In the genomic region with DNA sequence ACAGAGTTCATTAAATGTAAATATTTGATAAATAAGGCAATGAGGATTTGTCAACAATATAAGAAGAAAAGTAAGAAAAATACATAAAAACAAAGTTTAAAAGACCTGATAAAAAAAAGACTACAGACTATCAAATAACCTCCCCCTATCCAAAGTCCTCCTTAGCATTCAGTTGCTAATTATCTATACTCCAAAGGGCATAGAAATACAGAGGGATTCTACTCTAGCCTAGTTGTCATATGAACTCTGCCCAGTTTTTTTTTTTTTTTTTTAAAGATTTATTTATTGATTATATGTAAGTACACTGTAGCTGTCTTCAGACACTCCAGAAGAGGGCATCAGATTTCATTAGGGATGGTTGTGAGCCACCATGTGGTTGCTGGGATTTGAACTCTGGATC, we compare ENCODE assay signal across 10 mouse cellular contexts. TPM values are rescaled to one million over a fixed set of nuclear protein-coding genes. Genes with fewer than 3 reads are reported as not detected.
DNase-seq lines count a peak whose midpoint lies in the region; ATAC-seq and TF ChIP-seq lines count a peak whose summit lies in the region.
"Not testable (repeated sequence)": the region's sequence is repeated elsewhere in the genome, so short reads cannot be mapped to it uniquely, and the experiment has no call there.
"Had no signal": no experiment of that assay in that cellular context is flagged by ENCODE, and none has a peak within 500 bp of the region (broad histone marks: within the 10 kb centered on the region; RNA-seq: fewer than 3 reads in every experiment).

No protein-coding gene starts in this region.

- peaks cover 40% of the 10 kb centered on the region for H3K79me2 ChIP-seq in CH12.LX (replicated peaks; ENCODE audit: control insufficient read depth, extremely low read depth, insufficient read depth, poor library complexity, severe bottlenecking)

- in situ Hi-C loops in CH12.LX (cut with MboI; ENCODE audit: low pct_ligation_motif_present, low pct_unique_long_range_greater_than_20kb, low sequenced_read_pairs) = not testable (repeated sequence)

- TF ChIP-seq RAD21 in CH12.LX (IDR thresholded peaks at IDR 0.05; ENCODE audit: low read depth, low read length) = not testable (repeated sequence)

- TF ChIP-seq POLR2A in CH12.LX (IDR thresholded peaks at IDR 0.05; ENCODE audit: low read depth, low read length); limb, embryonic 14.5 days (IDR thresholded peaks at IDR 0.05; ENCODE audit: borderline replicate concordance, extremely low read depth, insufficient read depth, insufficient read length): not testable (repeated sequence)

- peaks cover 0 to 11% of the 10 kb centered on the region in 2 experiments for H3K36me3 ChIP-seq in CH12.LX (replicated peaks in 1 of 2; ENCODE audit: control insufficient read depth in 1 of 2, insufficient read depth in 1 of 2, low read length in 1 of 2)
- H3K36me3 ChIP-seq in embryonic facial prominence, embryonic 14.5 days (ENCODE audit: control insufficient read depth, insufficient read depth, low read length) = peaks cover 14% of the 10 kb centered on the region
- H3K36me3 ChIP-seq in forebrain, postnatal 0 days (ENCODE audit: insufficient read depth); intestine, postnatal 0 days (ENCODE audit: control insufficient read depth, insufficient read depth); limb, embryonic 14.5 days (ENCODE audit: control insufficient read depth, insufficient read depth, low read length); lung, embryonic 16.5 days (ENCODE audit: control insufficient read depth, insufficient read depth, low read length); midbrain, postnatal 0 days (ENCODE audit: insufficient read depth, low read length): not testable (repeated sequence)
- H3K36me3 ChIP-seq in hindbrain, embryonic 10.5 days = peaks cover 13% of the 10 kb centered on the region

- H3K4me1 ChIP-seq in CH12.LX (ENCODE audit: control insufficient read depth in 1 of 2, insufficient read depth in 2 of 2) = peaks cover 3 to 21% of the 10 kb centered on the region in 2 experiments; a peak in 3 of 4 replicates
- peaks cover 15% of the 10 kb centered on the region for H3K4me1 ChIP-seq in embryonic facial prominence, embryonic 14.5 days (ENCODE audit: control insufficient read depth, insufficient read depth, low read length)
- peaks cover 14% of the 10 kb centered on the region for H3K4me1 ChIP-seq in forebrain, postnatal 0 days (ENCODE audit: insufficient read depth)
- H3K4me1 ChIP-seq in hindbrain, embryonic 10.5 days (replicated peaks) = peaks cover 20% of the 10 kb centered on the region
- not testable (repeated sequence) for H3K4me1 ChIP-seq in intestine, postnatal 0 days (replicated peaks; ENCODE audit: control insufficient read depth, insufficient read depth, low read length); lung, embryonic 16.5 days (replicated peaks; ENCODE audit: control insufficient read depth, insufficient read depth, low read length); midbrain, postnatal 0 days (ENCODE audit: insufficient read depth, low read length)
- peaks cover 15% of the 10 kb centered on the region for H3K4me1 ChIP-seq in limb, embryonic 14.5 days (ENCODE audit: control insufficient read depth, insufficient read depth, low read length)

- TF ChIP-seq EP300 in CH12.LX (IDR thresholded peaks at IDR 0.05; ENCODE audit: low read length) = not testable (repeated sequence)

- not testable (repeated sequence) for H3K27me3 ChIP-seq in CH12.LX (replicated peaks); embryonic facial prominence, embryonic 14.5 days (replicated peaks; ENCODE audit: control insufficient read depth, insufficient read depth, low read length); forebrain, postnatal 0 days (ENCODE audit: insufficient read depth, low read length); hindbrain, embryonic 10.5 days (ENCODE audit: insufficient read depth, poor library complexity, severe bottlenecking); intestine, postnatal 0 days (replicated peaks; ENCODE audit: control insufficient read depth, insufficient read depth, low read length); limb, embryonic 14.5 days (ENCODE audit: control insufficient read depth, insufficient read depth, low read length); lung, embryonic 16.5 days (ENCODE audit: control insufficient read depth, insufficient read depth, low read depth, low read length); midbrain, postnatal 0 days (ENCODE audit: insufficient read depth, low read length)

- H3K4me3 ChIP-seq in CH12.LX (replicated peaks in 1 of 3; ENCODE audit: low read depth in 2 of 3, low read length in 2 of 3, poor library complexity in 1 of 3) = peak overlapping the region in 2 of 3 experiments; percentile 77 to 97
- peak overlapping the region; percentile 90 for H3K4me3 ChIP-seq in embryonic facial prominence, embryonic 14.5 days (ENCODE audit: low read depth, low read length)
- peak overlapping the region; percentile 98 for H3K4me3 ChIP-seq in forebrain, postnatal 0 days (ENCODE audit: low read depth, low read length)
- peak overlapping the region; percentile 95 for H3K4me3 ChIP-seq in hindbrain, embryonic 10.5 days
- H3K4me3 ChIP-seq in intestine, postnatal 0 days (ENCODE audit: low read depth, low read length) = peak overlapping the region; percentile 86
- H3K4me3 ChIP-seq in limb, embryonic 14.5 days (replicated peaks; ENCODE audit: low read length) = peak overlapping the region; percentile 73
- peak overlapping the region; percentile 97; the same call in 1 of the 2 replicates for H3K4me3 ChIP-seq in lung, embryonic 16.5 days (ENCODE audit: low read length)
- peak overlapping the region; percentile 92 for H3K4me3 ChIP-seq in midbrain, postnatal 0 days (ENCODE audit: low read depth, low read length)

- not testable (repeated sequence) for H3K27ac ChIP-seq in CH12.LX (ENCODE audit: insufficient read depth, low read depth); embryonic facial prominence, embryonic 14.5 days (replicated peaks; ENCODE audit: low read depth, low read length); limb, embryonic 14.5 days (replicated peaks; ENCODE audit: low read depth, low read length); lung, embryonic 16.5 days (ENCODE audit: low read length)
- peak overlapping the region; percentile 54; the same call in 1 of the 2 replicates for H3K27ac ChIP-seq in forebrain, postnatal 0 days (ENCODE audit: low read depth, low read length)
- peak overlapping the region; percentile 95; the same call in 1 of the 2 replicates for H3K27ac ChIP-seq in hindbrain, embryonic 10.5 days
- H3K27ac ChIP-seq in intestine, postnatal 0 days (ENCODE audit: low read depth, low read length) = peak overlapping the region; percentile 87; the same call in 1 of the 2 replicates
- 0 out of 2 replicates have a peak overlapping the region, but pooled peaks have one; percentile 32 for H3K27ac ChIP-seq in midbrain, postnatal 0 days (ENCODE audit: low read depth, low read length)

- dilution Hi-C loops in CH12.LX (cut with MboI; ENCODE audit: extremely low pct_ligation_motif_present, extremely low pct_unique_long_range_greater_than_20kb, low sequenced_read_pairs) = not testable (repeated sequence)

- not testable (repeated sequence) for DNase-seq in CH12.LX (ENCODE audit: extremely low read depth); embryonic facial prominence, embryonic 14.5 days (ENCODE audit: low spot score); forebrain, postnatal 0 days; hindbrain, embryonic 10.5 days (ENCODE audit: low spot score); limb, embryonic 14.5 days (ENCODE audit: low spot score); midbrain, postnatal 0 days (ENCODE audit: low spot score)

- not testable (repeated sequence) for H3K9me3 ChIP-seq in CH12.LX (replicated peaks; ENCODE audit: low read length); embryonic facial prominence, embryonic 14.5 days (ENCODE audit: control insufficient read depth, low read length); forebrain, postnatal 0 days (ENCODE audit: low read length); hindbrain, embryonic 10.5 days; intestine, postnatal 0 days (ENCODE audit: control insufficient read depth); limb, embryonic 14.5 days (ENCODE audit: control insufficient read depth, low read length); lung, embryonic 16.5 days (ENCODE audit: control insufficient read depth, low read length); midbrain, postnatal 0 days (ENCODE audit: low read length)

- TF ChIP-seq CTCF in CH12.LX (conservative IDR thresholded peaks at IDR 0.05 in 1 of 2, IDR thresholded peaks at IDR 0.05 in 1 of 2; ENCODE audit: low read depth in 2 of 2, low read length in 2 of 2); forebrain, postnatal 0 days (IDR thresholded peaks at IDR 0.05; ENCODE audit: low read depth); intestine, postnatal 0 days (IDR thresholded peaks at IDR 0.05; ENCODE audit: low read depth); midbrain, postnatal 0 days (IDR thresholded peaks at IDR 0.05): not testable (repeated sequence)

- H3K4me2 ChIP-seq in CH12.LX (ENCODE audit: insufficient read depth, low read depth, poor library complexity, severe bottlenecking) = not testable (repeated sequence)
- peak overlapping the region; percentile 79 for H3K4me2 ChIP-seq in embryonic facial prominence, embryonic 14.5 days (ENCODE audit: low read depth, low read length)
- peak overlapping the region; percentile 82 for H3K4me2 ChIP-seq in forebrain, postnatal 0 days (ENCODE audit: low read depth)
- peak overlapping the region; percentile 72 for H3K4me2 ChIP-seq in intestine, postnatal 0 days (replicated peaks; ENCODE audit: low read depth)
- H3K4me2 ChIP-seq in limb, embryonic 14.5 days (replicated peaks; ENCODE audit: low read depth, low read length, severe bottlenecking) = peak overlapping the region; percentile 66
- H3K4me2 ChIP-seq in lung, embryonic 16.5 days (ENCODE audit: low read depth, low read length) = peak overlapping the region; percentile 56
- H3K4me2 ChIP-seq in midbrain, postnatal 0 days (ENCODE audit: low read depth, low read length, poor library complexity, severe bottlenecking) = peak overlapping the region; percentile 55

- ATAC-seq in embryonic facial prominence, embryonic 14.5 days (ENCODE audit: low read depth); forebrain, postnatal 0 days; limb, embryonic 14.5 days (ENCODE audit: low FRiP score, low read depth); lung, embryonic 16.5 days (ENCODE audit: low read depth); midbrain, postnatal 0 days (ENCODE audit: low FRiP score): not testable (repeated sequence)
- ATAC-seq in intestine, postnatal 0 days = peak; percentile 71

- peak overlapping the region; percentile 88; the same call in 1 of the 2 replicates for H3K9ac ChIP-seq in CH12.LX (ENCODE audit: insufficient read depth, low read depth)
- H3K9ac ChIP-seq in embryonic facial prominence, embryonic 14.5 days (ENCODE audit: low read depth, low read length) = 0 out of 2 replicates have a peak overlapping the region, but pooled peaks have one; percentile 53
- peak overlapping the region; percentile 51; the same call in 1 of the 2 replicates for H3K9ac ChIP-seq in forebrain, postnatal 0 days
- not testable (repeated sequence) for H3K9ac ChIP-seq in intestine, postnatal 0 days (ENCODE audit: low read depth, low read length); lung, embryonic 16.5 days (ENCODE audit: low read length); midbrain, postnatal 0 days (replicated peaks; ENCODE audit: low read length, poor library complexity, severe bottlenecking)
- peak overlapping the region; percentile 43; the same call in 1 of the 2 replicates for H3K9ac ChIP-seq in limb, embryonic 14.5 days (ENCODE audit: low read depth, low read length, severe bottlenecking)

RNA-seq across cellular contexts. Expression of a gene that starts 0.6 kb away (rescaled TPM):
- total RNA-seq in CH12.LX (2012; rRNA removed) (21.5 and 22.7 TPM in 2 replicates), CH12.LX (2014; rRNA removed) (34.1 and 38.0 TPM in 2 replicates)
- polyA plus RNA-seq in CH12.LX (2012; ENCODE audit: insufficient read length, low read depth) = 35.8 and 40.3 TPM in 2 replicates
- polyA plus RNA-seq in embryonic facial prominence, embryonic 14.5 days (2014; fragmentation: Nextera tagmentation; extraction: Ambion mirVana) = 13.7 and 14.9 TPM in 2 replicates
- 19.5 and 22.6 TPM in 2 replicates for total RNA-seq in forebrain, postnatal 0 days (2014; rRNA removed)
- 13.8 and 14.5 TPM in 2 replicates for polyA plus RNA-seq in forebrain, postnatal 0 days (2015; fragmentation: Nextera tagmentation; extraction: Ambion mirVana)
- 19.0 and 20.1 TPM in 2 replicates for polyA plus RNA-seq in hindbrain, embryonic 10.5 days (2016; fragmentation: Nextera tagmentation; extraction: Ambion mirVana)
- 13.1 and 14.7 TPM in 2 replicates for polyA plus RNA-seq in intestine, postnatal 0 days (2015; fragmentation: Nextera tagmentation; extraction: Ambion mirVana)
- 35.1 and 41.2 TPM in 2 replicates for polyA plus RNA-seq in limb, embryonic 14.5 days (2012; rRNA removed)
- 15.7 and 16.5 TPM in 2 replicates for polyA plus RNA-seq in limb, embryonic 14.5 days (2014; fragmentation: Nextera tagmentation; extraction: Ambion mirVana)
- 19.5 and 20.2 TPM in 2 replicates for polyA plus RNA-seq in lung, embryonic 16.5 days (2015; fragmentation: Nextera tagmentation; extraction: Ambion mirVana)
- 20.1 and 21.6 TPM in 2 replicates for total RNA-seq in midbrain, postnatal 0 days (2014; rRNA removed)
- polyA plus RNA-seq in midbrain, postnatal 0 days (2015; fragmentation: Nextera tagmentation; extraction: Ambion mirVana) = 12.9 and 13.3 TPM in 2 replicates

RNA-seq across cellular contexts. Expression of a gene that starts 3.5 kb away (rescaled TPM):
- 33.7 and 34.1 TPM in 2 replicates for total RNA-seq in CH12.LX (2012; rRNA removed)
- 33.3 and 33.5 TPM in 2 replicates for total RNA-seq in CH12.LX (2014; rRNA removed)
- 54.4 and 75.4 TPM in 2 replicates for polyA plus RNA-seq in CH12.LX (2012; ENCODE audit: insufficient read length, low read depth)
- polyA plus RNA-seq in embryonic facial prominence, embryonic 14.5 days (2014; fragmentation: Nextera tagmentation; extraction: Ambion mirVana) = 107 and 118 TPM in 2 replicates
- 88.6 and 92.8 TPM in 2 replicates for total RNA-seq in forebrain, postnatal 0 days (2014; rRNA removed)
- polyA plus RNA-seq in forebrain, postnatal 0 days (2015; fragmentation: Nextera tagmentation; extraction: Ambion mirVana) = 164 and 191 TPM in 2 replicates
- polyA plus RNA-seq in hindbrain, embryonic 10.5 days (2016; fragmentation: Nextera tagmentation; extraction: Ambion mirVana) = 274 and 303 TPM in 2 replicates
- 58.5 and 60.5 TPM in 2 replicates for polyA plus RNA-seq in intestine, postnatal 0 days (2015; fragmentation: Nextera tagmentation; extraction: Ambion mirVana)
- polyA plus RNA-seq in limb, embryonic 14.5 days (2012; rRNA removed) = 125 and 130 TPM in 2 replicates
- 141 and 163 TPM in 2 replicates for polyA plus RNA-seq in limb, embryonic 14.5 days (2014; fragmentation: Nextera tagmentation; extraction: Ambion mirVana)
- polyA plus RNA-seq in lung, embryonic 16.5 days (2015; fragmentation: Nextera tagmentation; extraction: Ambion mirVana) = 152 and 156 TPM in 2 replicates
- total RNA-seq in midbrain, postnatal 0 days (2014; rRNA removed) = 69.6 and 84.7 TPM in 2 replicates
- 131 and 136 TPM in 2 replicates for polyA plus RNA-seq in midbrain, postnatal 0 days (2015; fragmentation: Nextera tagmentation; extraction: Ambion mirVana)

RNA-seq across cellular contexts. Expression of a gene that starts 17.0 kb away (rescaled TPM):
- total RNA-seq in CH12.LX (2012; rRNA removed) (0.21 and 0.47 TPM in 2 replicates), CH12.LX (2014; rRNA removed) (not detected in 2 replicates)
- 0.81 TPM in 1 of 2 replicates, not detected in the other for polyA plus RNA-seq in CH12.LX (2012; ENCODE audit: insufficient read length, low read depth)
- polyA plus RNA-seq in embryonic facial prominence, embryonic 14.5 days (2014; fragmentation: Nextera tagmentation; extraction: Ambion mirVana) = 6.4 and 9.7 TPM in 2 replicates
- 0.24 and 1.5 TPM in 2 replicates for total RNA-seq in forebrain, postnatal 0 days (2014; rRNA removed)
- polyA plus RNA-seq in forebrain, postnatal 0 days (2015; fragmentation: Nextera tagmentation; extraction: Ambion mirVana) = 0.39 and 0.62 TPM in 2 replicates
- 0.95 and 1.3 TPM in 2 replicates for polyA plus RNA-seq in hindbrain, embryonic 10.5 days (2016; fragmentation: Nextera tagmentation; extraction: Ambion mirVana)
- polyA plus RNA-seq in intestine, postnatal 0 days (2015; fragmentation: Nextera tagmentation; extraction: Ambion mirVana) = 0.44 and 0.73 TPM in 2 replicates
- polyA plus RNA-seq in limb, embryonic 14.5 days (2012; rRNA removed) = 3.2 and 5.0 TPM in 2 replicates
- polyA plus RNA-seq in limb, embryonic 14.5 days (2014; fragmentation: Nextera tagmentation; extraction: Ambion mirVana) = 2.9 and 3.7 TPM in 2 replicates
- 2.7 and 4.4 TPM in 2 replicates for polyA plus RNA-seq in lung, embryonic 16.5 days (2015; fragmentation: Nextera tagmentation; extraction: Ambion mirVana)
- total RNA-seq in midbrain, postnatal 0 days (2014; rRNA removed) = not detected in 2 replicates
- polyA plus RNA-seq in midbrain, postnatal 0 days (2015; fragmentation: Nextera tagmentation; extraction: Ambion mirVana) = 0.41 and 0.49 TPM in 2 replicates
- total RNA-seq: adrenal gland, postnatal 14 days; monocyte, adult 5-6 weeks had no signal

RNA-seq across cellular contexts. Expression of a gene that starts 26.5 kb away (rescaled TPM):
- total RNA-seq in CH12.LX (2012; rRNA removed) (50.5 and 51.0 TPM in 2 replicates), CH12.LX (2014; rRNA removed) (53.1 and 64.5 TPM in 2 replicates)
- 59.2 and 83.9 TPM in 2 replicates for polyA plus RNA-seq in CH12.LX (2012; ENCODE audit: insufficient read length, low read depth)
- 58.3 and 62.2 TPM in 2 replicates for polyA plus RNA-seq in embryonic facial prominence, embryonic 14.5 days (2014; fragmentation: Nextera tagmentation; extraction: Ambion mirVana)
- 47.6 and 52.7 TPM in 2 replicates for total RNA-seq in forebrain, postnatal 0 days (2014; rRNA removed)
- polyA plus RNA-seq in forebrain, postnatal 0 days (2015; fragmentation: Nextera tagmentation; extraction: Ambion mirVana) = 83.3 and 88.9 TPM in 2 replicates
- polyA plus RNA-seq in hindbrain, embryonic 10.5 days (2016; fragmentation: Nextera tagmentation; extraction: Ambion mirVana) = 79.2 and 94.1 TPM in 2 replicates
- polyA plus RNA-seq in intestine, postnatal 0 days (2015; fragmentation: Nextera tagmentation; extraction: Ambion mirVana) = 49.3 and 54.8 TPM in 2 replicates
- polyA plus RNA-seq in limb, embryonic 14.5 days (2012; rRNA removed) = 85.0 and 106 TPM in 2 replicates
- polyA plus RNA-seq in limb, embryonic 14.5 days (2014; fragmentation: Nextera tagmentation; extraction: Ambion mirVana) = 65.7 and 73.1 TPM in 2 replicates
- 69.9 and 79.0 TPM in 2 replicates for polyA plus RNA-seq in lung, embryonic 16.5 days (2015; fragmentation: Nextera tagmentation; extraction: Ambion mirVana)
- total RNA-seq in midbrain, postnatal 0 days (2014; rRNA removed) = 47.6 and 60.4 TPM in 2 replicates
- polyA plus RNA-seq in midbrain, postnatal 0 days (2015; fragmentation: Nextera tagmentation; extraction: Ambion mirVana) = 69.6 and 82.7 TPM in 2 replicates

RNA-seq across cellular contexts. Expression of a gene that starts 26.6 kb away (rescaled TPM):
- total RNA-seq in CH12.LX (2012; rRNA removed) = 12.0 and 13.6 TPM in 2 replicates
- 9.6 and 11.6 TPM in 2 replicates for total RNA-seq in CH12.LX (2014; rRNA removed)
- 7.8 and 8.1 TPM in 2 replicates for polyA plus RNA-seq in CH12.LX (2012; ENCODE audit: insufficient read length, low read depth)
- 12.0 and 13.2 TPM in 2 replicates for polyA plus RNA-seq in embryonic facial prominence, embryonic 14.5 days (2014; fragmentation: Nextera tagmentation; extraction: Ambion mirVana)
- 38.7 and 39.2 TPM in 2 replicates for total RNA-seq in forebrain, postnatal 0 days (2014; rRNA removed)
- polyA plus RNA-seq in forebrain, postnatal 0 days (2015; fragmentation: Nextera tagmentation; extraction: Ambion mirVana) = 39.7 and 45.8 TPM in 2 replicates
- 13.4 and 17.2 TPM in 2 replicates for polyA plus RNA-seq in hindbrain, embryonic 10.5 days (2016; fragmentation: Nextera tagmentation; extraction: Ambion mirVana)
- 7.1 and 7.5 TPM in 2 replicates for polyA plus RNA-seq in intestine, postnatal 0 days (2015; fragmentation: Nextera tagmentation; extraction: Ambion mirVana)
- polyA plus RNA-seq in limb, embryonic 14.5 days (2012; rRNA removed) = 11.7 and 11.8 TPM in 2 replicates
- 13.3 and 15.3 TPM in 2 replicates for polyA plus RNA-seq in limb, embryonic 14.5 days (2014; fragmentation: Nextera tagmentation; extraction: Ambion mirVana)
- polyA plus RNA-seq in lung, embryonic 16.5 days (2015; fragmentation: Nextera tagmentation; extraction: Ambion mirVana) = 16.2 and 16.9 TPM in 2 replicates
- total RNA-seq in midbrain, postnatal 0 days (2014; rRNA removed) = 35.3 and 42.2 TPM in 2 replicates
- 50.9 and 51.9 TPM in 2 replicates for polyA plus RNA-seq in midbrain, postnatal 0 days (2015; fragmentation: Nextera tagmentation; extraction: Ambion mirVana)
